Mouse (Mus musculus) stomach, postnatal 0 days (tissue): ENCODE measurements around the gene Gm9913.

Experiments used
- CTCF ChIP-seq: IDR thresholded peaks from 2 replicates; pipeline ENCODE4 v1.5.1; 2016; ENCODE audit warnings: antibody characterized with exemption, low read depth, mild to moderate bottlenecking, moderate library complexity
- EP300 ChIP-seq: optimal IDR thresholded peaks from 2 replicates; pipeline ENCODE3; 2016; ENCODE audit warnings: antibody characterized with exemption

GRCm38 (mm10) chr2:125506316-125507054, 1.6 kb downstream of the Gm9913 start:
- TF ChIP-seq CTCF (0 out of 2 replicates have a peak, but pooled peaks have one; percentile 0), EP300 (peak; percentile 75)
